Mouse (Mus musculus): ENCODE results near the gene Dnajb4. TPM values are rescaled to one million over a fixed set of nuclear protein-coding genes. Genes with fewer than 3 reads are reported as not detected.
"Not testable (repeated sequence)": the region's sequence is repeated elsewhere in the genome, so short reads cannot be mapped to it uniquely, and the experiment has no call there.

Dnajb4 gene
- polyA plus RNA-seq, 3 experiments from 2014 or later: 4.6 to 6.1 (median 5.8) TPM

DNA sequence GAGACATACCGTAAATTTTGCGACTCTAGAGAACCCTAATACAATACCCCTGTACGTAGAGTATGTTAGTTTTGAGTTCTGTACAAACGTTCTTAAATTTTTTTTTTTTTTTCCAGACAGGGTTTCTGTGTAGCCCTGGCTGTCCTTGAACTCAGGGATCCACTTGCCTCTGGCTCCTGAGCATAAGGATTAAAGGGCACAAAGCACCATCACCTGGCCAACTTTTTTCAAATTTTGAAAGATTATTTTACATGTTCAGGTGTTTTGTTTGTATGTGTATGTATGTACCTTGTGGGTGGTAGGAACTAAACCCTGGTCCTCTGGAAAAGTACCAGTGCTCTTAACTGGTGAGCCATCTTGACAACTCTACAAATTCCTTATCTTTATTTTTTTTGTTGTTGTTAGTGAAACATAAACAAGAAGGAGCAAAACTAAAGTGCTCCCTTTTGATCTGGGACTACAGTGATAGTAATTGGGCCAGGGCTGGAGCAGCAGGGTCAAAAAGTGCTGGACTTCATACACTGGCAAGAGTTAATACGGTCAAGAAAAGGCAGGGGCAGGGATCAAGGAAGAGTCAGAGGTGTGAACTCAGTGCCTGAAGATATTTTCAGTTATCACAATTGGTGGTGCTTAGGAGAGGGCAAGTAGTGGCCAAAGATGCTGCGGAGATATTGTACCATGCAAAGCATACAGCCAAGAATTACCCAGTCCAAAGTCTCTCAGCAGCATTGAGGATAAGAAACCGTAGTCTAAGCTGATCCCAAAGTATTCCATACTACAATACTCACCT, 1.8 kb downstream of the Dnajb4 start:
- no peak for ATAC-seq

DNA sequence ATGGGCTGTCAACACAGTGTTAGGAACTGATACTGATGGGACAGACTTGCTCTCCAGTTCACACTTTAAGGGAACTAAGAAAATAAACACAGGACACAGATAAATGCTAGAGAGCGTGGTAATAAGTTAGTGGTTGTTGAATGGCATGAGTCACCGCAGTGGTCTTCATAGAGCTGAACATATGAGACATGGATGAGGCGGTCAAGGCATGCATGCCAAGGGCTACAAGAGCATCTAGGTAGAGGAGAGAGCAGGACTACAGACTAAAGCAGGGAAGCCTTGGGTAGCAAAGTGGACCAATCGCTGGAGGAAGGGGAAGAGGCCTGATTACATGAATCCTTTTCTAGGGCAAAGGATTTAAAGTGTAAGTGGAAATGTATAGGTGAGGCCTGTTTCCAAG, 2.9 kb downstream of the Dnajb4 start:
- ATAC-seq: no peak

DNA sequence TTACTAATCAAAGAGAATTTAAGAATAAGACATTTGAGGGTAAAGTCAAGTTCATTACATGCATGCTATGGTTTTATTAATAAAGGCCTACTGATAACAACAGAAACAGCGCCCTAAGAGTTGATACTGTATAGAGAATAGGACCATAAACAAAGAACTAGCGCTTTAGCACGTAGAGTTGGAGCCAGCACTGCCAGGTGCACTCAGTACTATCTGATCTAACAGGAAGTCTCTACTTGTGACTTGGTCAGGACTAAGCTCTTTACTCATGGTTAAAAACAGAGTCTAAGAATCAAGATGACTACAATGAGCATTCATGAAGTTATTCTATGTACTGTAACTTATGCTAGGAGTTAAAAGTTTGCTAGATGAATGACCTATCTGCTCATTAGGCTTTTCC, 5.5 kb downstream of the Dnajb4 start:
- ATAC-seq: no peak

DNA sequence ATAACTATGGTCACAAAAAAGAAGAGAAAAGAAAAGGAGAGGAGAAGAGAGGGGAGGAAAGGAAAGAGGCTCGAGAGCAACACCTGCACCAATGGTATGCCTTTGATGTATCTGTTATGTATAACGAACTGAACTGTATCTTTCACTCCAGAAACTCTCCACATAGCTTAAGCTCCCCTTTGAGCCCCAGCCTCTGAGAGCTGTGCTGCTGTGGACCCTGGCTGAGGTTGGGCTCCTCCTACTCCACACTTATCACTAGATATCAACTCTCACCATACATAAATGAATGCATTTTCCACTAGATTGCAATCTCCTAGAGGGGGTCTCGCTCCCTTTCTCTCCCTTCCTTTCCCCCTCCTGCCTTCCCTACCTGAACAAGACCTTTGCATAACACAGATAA, 6.1 kb downstream of the Dnajb4 start:
- no peak for ATAC-seq

DNA sequence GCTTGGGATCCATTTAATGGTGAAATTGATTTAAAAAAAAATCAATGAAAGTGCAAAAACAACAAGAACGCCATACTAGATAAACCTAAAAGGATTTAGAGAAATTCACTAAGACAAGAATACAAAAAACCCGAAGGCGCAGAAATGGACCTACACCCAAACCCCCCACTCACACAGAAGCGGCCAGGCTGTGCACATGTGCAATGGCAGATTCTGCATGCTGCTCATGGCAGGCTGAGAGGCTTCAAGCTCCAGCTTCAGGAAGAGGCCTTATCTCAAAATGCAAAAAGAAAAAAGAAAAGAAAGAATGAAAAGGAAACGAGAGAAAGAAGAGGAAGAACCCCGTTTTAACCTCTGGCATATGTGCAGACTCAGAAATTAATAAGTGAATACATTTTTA, 6.7 kb downstream of the Dnajb4 start:
- no peak for ATAC-seq

DNA sequence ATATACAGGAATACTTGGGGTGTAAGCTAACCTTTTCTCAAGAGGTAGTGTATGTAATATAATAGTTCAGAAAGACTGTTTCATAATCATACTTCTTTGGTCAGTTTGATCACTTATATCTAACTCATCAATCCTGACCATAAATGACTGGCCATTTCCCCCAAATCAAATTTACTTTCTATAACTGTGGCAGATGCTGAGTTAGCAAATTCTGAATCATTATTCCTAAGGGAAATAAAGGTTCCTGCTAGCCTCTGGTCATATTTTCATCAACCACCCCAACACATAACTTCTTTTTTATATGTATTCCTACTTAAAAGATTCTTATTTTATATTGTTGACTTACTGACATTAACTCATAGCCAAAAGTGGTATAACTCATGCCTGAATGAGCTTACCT, 7.2 kb downstream of the Dnajb4 start:
- ATAC-seq: no peak

DNA sequence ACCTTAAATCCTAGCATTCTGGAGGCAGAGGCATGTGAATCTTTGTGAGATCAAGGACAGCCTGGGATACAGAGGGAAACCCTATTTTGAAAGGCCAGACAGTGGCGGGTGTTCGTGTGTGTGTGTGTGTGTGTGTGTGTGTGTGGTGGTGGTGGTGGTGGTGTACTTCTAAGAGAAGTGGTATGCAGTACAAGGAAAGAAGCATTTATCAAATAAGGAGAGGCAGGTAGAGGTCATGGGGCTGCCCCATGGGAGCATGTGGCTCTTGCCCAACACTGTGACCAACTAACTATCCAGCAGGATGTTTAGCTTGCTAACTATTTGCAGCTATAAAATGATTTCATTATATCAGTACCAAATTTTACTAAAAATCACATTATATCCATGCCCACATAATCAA, 8.5 kb downstream of the Dnajb4 start:
- ATAC-seq: no peak

DNA sequence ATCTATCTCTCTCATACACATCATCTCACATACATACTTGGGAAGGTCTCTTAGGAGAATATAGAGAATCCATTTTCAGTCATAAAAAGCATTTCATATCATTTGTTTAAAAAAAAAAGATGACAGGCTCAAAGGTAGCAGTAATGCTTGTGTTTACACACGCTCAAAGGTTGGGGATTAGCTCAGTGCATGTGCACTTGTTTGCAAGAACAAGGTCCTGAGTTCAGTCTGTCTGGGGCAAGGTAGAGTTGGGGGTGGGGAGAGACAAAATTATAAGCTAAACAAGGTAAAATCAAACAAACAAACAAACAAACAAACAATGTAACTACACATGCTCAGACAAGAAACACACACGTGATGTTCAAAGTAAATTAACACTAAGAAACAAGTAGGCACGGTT, 8.9 kb downstream of the Dnajb4 start:
- no peak for ATAC-seq

DNA sequence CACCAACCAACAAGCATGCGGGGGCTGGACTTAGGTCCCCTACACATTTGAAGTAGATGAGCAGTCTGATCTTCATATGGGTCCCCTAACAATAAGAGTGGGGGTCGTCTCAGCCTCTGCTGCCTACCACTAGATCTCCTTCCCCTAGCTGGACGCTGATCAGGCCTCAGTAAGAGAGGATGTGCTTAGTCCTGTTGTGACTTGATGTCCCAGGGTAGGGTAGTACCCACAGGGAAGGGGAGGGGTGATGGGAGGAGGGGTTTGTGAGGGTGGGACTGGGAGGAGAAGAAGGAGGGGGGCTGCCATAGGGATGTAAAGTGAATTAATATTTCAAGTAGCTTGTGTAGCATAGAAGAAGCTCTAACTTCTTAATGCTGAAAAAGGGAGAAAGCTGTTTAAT, 11.0 kb downstream of the Dnajb4 start:
- no peak for ATAC-seq

DNA sequence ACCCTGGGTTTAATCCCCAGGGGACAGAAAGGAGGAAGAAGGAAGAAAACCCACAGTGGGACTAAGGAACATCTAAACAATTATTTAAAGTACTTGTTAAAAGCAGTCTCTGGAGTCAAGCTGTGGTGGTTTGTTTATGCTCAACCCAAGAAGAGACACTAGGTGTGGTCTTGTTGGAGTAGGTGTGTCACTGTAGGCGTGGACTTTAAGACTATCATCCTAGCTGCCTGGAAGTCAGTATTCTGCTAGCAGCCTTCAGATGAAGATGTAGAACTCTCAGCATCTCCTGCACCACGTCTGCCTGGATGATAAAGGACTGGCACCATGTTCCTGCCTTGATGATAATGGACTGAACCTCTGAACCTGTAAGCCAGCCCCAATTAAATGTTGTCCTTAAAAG, 12.9 kb downstream of the Dnajb4 start:
- ATAC-seq: not testable (repeated sequence)

DNA sequence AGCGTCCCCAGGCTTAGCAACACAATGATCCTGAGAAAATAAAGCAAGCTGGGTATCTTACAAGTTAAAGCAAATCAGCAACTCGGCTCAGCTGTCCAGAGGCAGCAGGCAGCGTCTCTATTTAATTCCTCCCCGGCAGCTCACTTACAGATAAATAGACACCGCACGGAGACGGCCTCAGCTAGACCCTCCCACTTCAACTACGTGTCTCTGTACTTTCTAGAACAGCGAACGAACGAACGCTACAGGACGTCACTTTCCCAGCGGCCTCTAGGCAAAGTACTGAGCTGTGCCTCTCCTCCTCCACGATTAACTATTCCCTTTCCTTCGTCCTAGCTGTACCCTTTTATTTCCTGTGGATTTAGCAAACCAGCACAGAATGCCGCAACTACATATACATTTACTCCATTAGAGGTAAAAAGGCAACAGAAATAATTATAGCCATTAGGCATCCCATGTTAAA, 16.4 kb downstream of the Dnajb4 start:
- peak; percentile 97 for ATAC-seq

DNA sequence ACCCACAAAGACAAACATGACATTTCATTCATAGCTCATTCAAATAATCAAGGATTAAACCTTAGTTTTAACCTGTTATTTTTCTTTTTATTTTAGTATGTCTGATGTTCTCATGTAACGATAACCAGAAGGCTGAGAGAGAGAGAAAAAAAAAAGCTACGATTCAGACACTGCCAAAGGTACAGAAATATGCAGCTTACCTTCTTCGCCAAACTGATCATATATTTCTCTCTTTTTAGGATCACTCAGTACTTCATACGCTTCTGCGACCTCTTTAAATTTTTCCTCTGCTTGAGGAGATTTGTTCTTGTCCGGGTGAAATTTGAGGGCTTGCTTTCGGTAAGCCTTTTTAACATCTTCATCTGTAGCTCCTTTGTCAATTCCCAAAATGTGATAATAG, 16.9 kb downstream of the Dnajb4 start:
- peak; percentile 2 for ATAC-seq

DNA sequence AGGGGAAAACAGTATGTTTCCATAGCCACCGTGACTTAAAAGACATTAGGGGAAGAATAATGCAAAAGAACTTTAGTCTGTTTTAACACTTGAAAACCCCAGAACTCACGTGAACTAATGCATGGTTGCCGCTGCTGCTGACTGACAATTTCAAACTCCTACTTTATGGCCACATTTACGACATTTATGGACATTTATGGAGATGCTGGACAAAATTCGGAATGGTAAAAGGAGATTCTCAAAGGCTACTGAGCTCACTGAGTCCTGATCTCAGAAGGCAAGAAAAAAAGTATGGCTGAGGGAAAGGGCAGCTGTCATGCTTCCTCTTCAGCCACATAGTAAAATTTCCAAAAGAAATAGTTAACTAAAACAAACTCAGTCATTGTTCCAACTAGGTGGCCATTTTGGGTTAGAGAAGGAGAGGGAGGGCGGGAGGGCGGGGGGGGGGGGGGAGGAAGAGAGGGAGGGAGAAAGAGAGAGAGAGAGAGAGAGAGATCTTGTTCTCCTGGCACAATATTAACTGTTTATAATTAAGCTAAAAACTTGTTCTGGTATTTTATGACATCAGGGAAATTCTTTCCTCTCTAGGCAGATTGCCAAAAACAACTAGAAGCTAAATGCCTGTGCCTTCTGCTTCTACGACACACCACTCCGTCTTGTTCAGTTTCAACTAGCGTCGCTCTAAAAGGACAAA, 17.7 kb downstream of the Dnajb4 start:
- ATAC-seq: no peak

DNA sequence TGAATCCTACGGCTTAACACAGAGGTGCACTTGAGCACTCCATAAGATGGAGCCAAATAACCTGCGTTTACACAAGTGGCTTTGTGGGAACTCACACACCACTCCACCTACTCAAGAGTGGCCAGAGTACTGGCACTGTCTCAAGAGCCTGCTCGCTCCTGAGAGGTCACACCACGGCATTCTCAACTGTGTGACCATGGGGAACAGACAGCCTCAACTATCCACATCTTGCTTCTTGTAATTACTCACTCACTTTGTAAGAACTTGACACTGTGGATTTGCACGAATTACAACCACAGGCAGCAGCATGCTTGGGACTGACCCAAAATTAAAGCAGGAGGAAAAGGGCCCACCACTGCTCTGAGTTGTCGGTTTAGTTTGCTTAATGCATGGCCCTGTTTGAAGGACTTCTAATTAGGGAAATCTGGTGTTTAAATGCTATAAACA, 18.3 kb downstream of the Dnajb4 start:
- ATAC-seq: no peak

DNA sequence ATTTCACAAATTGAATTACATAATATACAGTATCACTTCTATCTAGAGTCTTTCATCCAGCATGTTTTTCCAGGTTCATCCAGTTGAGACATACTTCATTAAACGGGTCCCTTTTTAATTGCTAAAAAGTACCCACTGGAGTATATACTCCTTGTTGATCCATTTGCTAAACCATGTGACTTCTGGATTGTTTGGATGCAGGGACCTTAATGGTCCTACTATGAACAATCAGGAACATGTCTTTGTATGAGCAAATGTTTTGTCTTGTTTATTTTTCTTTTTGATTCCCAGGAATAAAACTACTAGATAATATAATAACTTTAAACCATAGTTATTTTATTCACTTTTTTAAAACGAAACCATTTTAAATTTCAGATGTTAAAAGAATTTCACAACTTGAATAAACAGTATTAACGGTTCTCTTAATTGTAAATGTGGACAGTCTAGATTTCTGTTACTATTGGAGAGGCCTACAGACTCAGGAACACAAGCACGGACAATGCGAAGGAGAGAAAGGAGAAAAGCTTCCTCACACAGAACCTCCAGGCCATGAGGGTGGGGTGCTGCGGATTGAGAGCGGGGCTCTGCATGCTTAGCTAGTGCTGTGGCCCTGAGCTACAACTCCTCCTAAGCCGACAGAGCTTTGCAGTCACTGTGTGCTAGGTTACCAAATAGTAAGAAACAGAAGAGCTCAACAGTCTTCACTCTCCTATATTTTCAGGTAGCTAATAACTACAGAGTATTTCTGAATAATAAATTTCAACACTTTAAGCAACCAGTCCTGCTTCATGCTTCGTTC, 19.2 kb downstream of the Dnajb4 start:
- no peak for ATAC-seq

DNA sequence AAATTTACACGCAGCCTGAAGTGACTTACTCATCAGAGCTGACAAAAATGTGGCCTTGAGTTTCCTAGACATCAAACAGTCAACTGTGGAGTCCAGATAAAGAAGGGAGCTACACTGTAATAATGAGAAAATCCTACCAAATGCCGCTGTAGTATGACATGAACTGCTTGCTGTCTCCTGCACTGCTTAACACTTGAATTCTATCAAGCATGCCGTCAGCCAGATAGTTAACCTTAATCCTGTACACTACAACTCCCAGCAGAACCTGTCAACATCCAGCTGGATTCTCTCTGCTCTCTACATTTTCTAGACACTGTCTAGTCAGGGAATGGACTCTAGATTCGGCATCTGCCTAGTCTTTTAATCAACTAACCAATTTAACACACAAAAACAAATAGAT, 20.8 kb downstream of the Dnajb4 start:
- no peak for ATAC-seq

DNA sequence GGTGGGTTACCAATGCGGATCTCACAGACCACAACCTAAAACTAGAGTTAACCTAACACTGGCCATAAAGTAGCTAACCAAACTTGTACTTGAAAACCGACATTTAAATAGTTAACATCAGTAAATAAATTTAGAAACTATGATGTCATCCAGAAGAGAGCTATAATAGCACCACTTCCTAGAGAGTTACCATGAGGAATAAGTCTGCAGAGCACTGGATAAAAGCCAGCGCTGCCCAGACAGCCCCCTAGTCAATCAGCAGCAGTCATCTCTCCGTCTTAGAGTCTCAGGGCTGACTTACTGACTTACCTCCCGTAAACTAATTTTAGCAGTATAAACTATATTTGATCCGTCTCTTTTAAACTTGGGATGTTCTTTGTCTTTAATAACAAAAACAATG, 24.0 kb downstream of the Dnajb4 start:
- ATAC-seq: no peak

DNA sequence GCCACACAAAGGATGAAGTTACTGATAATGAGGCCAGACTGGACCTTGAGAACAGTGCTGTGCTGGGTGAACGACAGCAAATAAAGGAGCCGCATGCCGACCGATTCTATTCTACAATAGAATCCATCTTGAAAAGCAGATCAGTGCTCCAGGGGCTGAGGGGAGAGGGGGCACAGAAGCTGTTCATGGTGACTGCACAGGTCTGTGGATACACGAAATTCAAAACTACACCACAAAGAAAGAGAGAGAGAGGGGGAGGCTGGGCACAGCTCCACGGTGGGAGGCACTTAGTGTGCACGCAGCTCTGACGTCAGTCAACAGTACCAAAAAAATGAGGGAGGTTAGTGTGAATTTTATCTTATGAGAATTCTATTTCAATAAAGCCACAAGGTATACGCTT, 26.6 kb downstream of the Dnajb4 start:
- ATAC-seq: no peak

DNA sequence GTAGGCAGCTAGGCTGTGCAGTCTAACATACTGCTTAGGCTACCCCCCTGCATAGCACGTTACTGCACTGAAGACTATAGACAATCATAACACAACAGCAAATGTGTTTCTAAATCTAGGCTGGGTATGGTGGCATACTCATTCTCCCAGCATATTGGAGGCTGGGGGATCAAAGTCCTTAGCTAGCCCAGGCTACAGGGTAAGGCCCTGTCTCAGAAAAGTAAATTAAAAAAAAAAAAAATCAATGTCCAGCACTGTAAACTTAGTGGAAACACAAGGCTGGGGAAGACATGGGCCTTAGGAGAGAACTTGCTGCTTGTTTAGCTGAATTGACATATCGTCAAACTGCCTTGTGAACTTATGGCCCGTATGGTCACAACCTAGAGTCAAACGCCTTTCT, 29.5 kb downstream of the Dnajb4 start:
- no peak for ATAC-seq

DNA sequence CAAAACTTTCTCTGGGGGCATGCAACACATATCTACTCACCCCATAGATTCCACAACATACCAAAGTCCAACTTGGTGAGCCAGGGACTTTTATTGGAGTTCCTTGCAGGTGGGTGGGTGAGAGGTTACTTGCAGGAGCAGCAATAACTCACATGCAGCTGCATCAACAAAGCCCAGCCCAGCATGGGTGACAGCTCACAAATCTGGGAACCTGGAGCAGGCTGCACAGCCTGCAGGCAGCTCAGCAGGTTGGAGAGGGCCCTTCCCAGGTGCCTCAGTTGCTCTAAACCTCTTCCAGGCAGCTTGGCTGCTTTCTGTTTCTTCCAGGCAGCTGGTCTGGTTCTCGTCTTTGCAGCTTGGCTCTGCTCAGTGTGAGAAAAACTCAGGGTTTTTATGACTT, 30.8 kb downstream of the Dnajb4 start:
- ATAC-seq: no peak

DNA sequence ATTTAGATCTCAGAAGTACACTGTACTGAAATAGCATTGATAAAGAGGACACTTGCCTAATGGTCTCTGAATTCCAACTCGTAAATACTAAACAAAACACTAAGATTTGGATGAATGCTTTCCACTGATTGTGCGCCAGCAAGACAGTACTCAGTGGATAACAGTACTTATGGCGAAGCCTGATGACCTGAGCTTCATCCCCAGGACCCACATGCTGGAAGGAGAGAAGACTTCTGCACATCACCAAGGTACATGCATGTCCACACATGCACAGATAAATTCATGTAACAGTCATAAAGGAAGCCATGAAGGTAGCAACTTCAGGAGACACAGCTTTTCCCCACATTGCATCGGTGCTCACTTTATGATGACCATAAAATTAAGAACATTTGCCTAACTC, 31.3 kb downstream of the Dnajb4 start:
- no peak for ATAC-seq

DNA sequence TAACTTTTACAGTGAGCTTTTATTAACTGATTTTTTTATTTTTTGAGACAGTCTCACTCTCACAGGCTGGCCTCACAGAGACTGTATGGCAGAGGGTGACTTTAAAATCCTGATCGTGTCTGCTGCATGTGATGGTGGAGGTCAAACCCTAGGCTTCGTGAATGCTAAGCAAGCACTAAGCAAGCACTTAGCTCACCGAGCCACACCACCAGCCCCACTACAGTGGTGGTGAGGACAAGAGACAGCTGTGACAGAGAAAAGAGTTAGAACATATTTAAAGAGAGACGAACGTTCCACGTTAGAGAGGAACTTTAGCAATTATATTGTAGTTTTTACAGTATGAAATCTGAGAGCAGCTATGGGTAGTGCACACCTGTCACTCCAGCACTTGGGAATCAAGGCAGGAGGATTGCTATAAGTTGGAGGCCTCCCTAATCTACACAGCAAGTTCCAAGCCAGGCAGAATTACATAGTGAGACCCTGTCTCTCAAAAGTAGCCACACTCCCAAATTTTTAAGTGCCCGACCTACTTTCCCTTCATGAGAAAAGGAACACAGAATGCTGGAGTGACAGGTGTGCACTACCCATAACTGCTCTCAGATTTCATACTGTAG, 37.7 kb downstream of the Dnajb4 start:
- no peak for ATAC-seq

DNA sequence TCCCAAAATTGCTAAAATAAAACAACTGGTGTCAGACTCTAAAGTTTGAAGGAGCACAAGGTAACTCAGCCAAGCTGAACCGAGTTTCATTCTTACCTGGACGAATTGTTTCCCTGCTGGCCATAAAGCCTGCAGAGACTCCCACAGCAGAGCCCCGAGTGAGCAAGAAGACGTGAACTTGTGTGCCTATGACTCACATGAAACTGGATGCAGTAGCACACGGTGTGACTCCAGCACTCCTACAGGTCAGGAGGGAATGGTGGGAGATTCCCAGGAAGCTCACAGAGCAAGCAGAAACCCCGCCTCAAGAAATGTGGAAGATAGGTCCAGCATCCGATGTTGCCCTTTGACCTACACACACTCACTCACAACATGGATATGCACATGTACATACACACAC, 38.2 kb downstream of the Dnajb4 start:
- ATAC-seq: no peak
